Mouse (Mus musculus) adipocyte (in vitro differentiated cells): ENCODE results near the gene Wdr20.
"Not testable (repeated sequence)": the region's sequence is repeated elsewhere in the genome, so short reads cannot be mapped to it uniquely, and the experiment has no call there.

Source experiments
- DNase-seq: peaks from one replicate; pipeline ENCODE4 v3.0.0-alpha.2; 2016; ENCODE audit warnings: low spot score

Wdr20 gene

DNA sequence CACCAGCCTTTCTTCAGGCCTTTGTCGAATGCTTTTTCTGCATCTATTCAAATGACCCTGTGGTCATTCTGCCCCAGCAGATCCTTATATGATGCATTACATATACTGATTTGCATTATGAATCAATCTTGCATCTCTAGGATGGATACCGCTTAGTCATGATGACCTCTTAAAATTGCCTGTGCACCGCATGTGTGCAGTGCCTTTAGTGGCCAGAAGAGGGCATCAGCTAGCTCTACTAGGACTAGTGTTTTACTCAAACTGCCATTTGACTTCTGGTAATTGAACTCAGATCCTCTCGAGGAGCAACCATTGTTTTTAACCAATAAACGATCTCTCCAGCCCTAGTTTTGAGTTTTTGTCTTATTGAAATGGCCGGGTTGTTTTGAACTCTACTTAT lies 24.0 kb upstream of the Wdr20 start:
- DNase-seq, result no peak

DNA sequence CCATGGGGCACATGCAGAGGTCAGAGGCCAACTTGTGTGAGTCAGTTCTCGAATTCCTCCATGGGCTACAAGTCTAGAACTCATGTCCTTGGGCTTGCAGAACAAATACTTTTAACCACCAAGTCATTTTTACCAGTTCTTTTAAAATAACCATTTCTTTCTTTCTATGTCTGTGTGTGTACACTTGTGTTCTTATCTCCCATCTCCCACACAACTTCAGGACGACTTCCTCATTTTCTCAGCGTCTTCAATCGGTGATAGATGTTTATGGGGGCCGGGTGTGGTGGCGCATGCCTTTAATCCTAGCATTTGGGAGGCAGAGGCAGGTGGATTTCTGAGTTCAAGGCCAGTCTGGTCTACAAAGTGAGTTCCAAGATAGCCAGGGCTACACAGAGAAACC lies 23.5 kb upstream of the Wdr20 start:
- no peak for DNase-seq

DNA sequence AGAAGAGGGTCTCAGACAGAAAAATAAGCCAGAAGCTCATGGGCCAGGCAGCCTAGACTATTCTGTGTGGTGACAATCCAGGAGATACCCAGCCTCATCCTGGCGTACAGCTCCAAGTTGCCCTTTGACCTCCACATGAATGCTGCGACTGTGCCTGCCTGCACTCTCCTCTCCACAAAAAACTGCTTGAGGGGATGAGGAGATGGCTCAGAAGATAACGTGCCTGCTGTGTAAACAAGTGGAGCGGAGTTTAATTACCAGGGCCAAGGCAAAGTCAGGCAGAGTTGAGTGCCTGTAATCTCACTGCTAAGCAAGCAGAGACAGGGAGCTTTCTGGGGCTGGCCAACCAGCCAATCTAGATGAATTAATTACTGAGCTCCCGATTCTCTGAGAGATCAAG lies 21.7 kb upstream of the Wdr20 start:
- DNase-seq, result no peak

DNA sequence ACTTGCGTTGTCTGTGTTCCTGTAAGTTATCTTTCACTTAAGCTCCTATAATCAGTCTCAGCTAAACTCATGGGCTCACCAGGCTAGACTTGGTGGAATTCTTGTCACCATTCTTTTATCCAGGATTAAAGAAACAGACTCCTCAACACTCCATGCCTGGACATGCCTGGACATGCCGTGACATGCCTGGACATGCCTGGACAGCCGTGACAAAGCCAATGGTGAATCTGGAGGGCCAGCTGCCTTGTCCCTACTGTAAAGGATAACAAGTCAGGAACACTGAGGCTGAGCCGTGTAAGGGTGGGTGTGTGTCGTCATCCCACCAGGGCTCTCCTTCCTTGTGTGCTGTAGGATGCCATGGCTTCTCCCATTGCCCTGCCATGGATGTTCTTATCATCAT lies 12.7 kb upstream of the Wdr20 start:
- DNase-seq, result no peak

DNA sequence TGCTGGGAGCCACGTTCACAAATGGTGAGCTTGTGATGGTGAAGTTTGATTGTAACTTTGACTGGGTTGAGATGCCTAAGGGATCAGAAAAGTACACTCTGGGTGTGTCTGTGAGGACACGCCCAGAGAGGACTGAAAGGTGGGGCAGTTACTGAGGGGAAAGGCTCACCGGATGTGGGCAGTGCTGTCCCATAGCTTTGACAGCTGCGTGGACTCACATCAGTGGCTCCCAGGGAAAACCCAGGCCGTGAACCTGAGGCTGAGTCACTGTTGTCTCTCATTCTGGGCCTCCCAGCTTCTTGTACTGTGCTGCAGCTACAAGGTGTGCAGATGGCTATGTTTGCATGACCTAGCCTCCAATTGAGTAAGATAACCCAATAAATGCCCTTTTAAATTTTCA lies 12.3 kb upstream of the Wdr20 start:
- no peak for DNase-seq

DNA sequence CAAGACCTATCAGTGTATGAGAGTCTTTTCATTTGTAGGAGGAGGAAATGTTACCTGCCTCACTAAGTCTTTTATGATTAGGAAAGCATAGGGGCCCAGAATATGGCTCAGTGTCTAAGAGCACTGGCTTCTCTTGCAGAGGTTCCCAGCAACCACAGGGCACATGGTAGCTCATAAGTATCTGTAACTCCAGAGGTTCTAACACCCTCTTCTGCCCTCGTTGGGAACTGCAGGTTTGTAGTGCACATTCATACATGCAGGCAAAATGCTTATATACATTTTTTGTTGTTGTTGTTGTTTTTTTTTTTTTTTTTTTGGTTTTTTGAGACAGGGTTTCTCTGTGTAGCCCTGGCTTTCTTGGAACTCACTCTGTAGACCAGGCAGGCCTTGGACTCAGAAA lies 11.3 kb upstream of the Wdr20 start:
- DNase-seq, result no peak

DNA sequence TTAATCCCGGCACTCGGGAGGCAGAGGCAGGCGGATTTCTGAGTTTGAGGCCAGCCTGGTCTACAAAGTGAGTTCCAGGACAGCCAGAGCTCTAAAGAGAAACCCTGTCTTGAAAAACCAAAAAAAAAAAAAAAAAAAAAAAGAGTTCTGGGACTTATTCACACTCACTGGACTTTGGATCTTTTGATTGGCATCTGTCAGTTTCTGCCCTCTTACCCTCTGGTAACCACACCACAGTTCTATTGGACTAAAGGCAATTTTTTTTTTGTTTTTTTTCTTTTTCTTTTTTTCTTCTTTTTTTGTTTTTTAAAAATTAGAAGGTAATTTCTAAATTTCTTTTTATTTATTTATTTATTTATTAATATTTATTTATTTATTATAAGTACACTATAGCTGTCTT lies 4.5 kb upstream of the Wdr20 start:
- not testable (repeated sequence) for DNase-seq

DNA sequence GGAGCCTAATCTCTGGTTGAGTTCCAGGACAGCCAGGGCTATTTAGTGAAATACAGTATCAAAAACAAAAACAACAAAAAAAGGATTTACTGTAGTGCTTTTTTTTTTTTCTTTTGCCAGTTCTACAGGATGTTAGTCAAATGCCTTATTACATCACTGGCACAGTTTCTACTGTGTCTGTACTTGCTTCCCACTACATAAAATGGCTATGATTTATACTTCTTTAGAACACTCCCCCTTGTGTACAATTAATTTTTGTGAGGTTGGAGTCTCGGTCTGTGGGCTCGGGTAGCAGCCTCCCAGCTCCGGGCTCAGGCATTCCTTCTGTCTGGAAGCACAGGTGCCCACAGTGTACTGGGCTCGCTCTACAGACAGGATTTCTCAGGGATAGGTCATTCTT lies 1.1 kb upstream of the Wdr20 start:
- DNase-seq, result peak; percentile 20

DNA sequence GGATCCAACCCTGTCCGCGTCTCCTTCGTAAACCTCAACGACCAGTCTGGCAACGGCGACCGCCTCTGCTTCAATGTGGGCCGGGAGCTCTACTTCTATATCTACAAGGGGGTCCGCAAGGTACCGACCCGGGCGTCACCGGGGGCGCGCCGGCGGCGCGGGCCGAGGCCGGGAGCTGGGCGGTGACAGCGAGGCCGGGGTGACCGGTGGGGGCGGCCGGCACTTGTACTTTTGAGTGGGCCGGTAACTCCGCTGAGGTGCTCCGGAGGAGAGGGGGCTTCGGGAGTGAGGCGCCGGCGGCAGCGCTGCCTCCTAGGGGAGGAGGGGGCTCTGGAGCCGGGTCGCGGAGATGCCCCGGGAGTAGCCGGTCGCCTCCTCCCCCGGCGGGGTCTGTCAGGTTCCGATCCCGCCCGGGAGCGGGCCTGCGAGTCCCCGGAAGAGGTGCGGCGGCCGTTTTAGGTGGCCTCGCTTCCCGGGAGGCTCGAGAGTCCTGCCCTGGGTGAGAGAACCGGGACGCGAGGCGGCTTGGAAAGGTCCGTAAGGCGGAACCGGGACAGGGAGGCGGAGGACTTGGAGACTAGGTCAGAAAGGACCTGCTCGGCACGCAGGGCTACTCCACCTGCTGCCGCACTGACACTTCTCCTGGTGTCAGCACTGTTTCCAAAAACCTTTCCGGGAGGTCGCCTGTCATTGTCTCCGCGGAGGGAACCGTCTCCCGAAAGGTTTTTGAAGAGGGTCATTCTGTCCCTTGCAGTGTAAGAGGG lies 596 bp downstream of the Wdr20 start:
- peak; percentile 29 for DNase-seq

DNA sequence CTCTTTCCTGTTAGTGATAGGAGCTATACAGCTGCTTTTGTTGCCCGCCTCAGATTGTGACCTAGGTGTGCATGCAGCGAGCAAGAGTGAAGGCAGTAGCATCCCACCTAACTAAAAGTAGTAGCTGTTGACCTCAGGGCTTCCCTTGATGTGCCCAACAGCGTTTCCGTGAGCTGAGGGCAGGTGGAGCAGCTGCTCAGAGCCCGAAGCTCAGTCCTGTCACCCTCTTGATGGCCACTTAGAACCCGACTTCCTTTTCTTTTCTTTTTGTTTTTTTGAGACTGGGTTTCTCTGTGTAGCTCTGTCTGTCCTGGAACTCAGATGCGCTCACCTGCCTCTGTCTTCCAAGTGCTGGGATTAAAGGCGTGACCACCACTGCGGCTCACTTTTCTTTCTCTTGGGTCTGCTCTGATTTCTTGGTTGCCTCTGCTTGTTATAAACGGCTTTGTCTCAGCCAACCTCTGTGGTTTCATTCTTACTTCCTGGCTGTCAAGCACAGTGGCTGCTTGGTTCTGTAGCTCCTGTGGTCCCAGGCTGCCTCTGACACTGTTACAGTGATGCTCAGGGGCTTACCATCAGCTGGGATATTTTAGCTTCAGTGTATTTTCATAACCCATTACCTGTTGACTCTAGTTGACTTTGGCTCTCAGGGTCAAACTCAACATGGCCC lies 13.2 kb downstream of the Wdr20 start:
- DNase-seq, result no peak

DNA sequence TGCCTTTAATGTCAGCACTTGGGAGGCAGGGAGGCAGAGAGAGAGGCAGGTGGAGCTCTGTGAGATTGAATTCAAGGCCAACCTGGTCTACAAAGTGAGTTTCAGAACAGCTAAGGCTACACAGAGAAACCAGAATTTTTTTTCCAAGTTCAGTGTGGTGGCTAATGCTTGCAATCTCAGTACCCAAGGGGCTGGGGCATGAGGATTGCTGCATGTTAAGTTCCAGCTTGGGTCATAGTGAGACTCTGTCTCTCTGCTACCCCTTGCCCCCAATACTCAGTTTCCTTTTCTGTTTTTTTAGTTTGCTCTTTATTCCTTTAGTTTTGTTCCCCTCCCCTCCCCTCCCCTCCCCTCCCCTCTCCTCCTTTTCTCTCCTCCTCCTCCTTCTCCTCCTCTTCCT lies 15.0 kb downstream of the Wdr20 start:
- no peak for DNase-seq

DNA sequence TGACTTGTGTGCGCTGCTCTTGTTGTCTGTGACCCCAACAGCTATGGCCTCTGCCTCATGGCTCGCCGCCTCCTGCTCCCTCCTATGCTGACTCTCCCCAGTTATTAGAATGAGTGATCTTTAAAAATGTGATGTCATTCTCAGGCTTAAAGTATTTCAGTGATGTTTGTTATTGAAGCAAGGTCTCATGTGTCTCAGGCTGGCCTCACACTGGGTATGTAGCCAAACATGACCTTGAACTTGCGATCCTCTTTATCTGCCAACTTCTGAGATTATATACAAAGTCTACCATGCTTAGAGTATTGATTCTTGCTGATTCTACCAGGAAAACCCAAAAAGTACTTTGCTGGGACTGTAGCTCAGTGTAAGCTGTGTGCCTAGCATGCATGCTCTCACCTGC lies 16.2 kb downstream of the Wdr20 start:
- DNase-seq, result no peak

DNA sequence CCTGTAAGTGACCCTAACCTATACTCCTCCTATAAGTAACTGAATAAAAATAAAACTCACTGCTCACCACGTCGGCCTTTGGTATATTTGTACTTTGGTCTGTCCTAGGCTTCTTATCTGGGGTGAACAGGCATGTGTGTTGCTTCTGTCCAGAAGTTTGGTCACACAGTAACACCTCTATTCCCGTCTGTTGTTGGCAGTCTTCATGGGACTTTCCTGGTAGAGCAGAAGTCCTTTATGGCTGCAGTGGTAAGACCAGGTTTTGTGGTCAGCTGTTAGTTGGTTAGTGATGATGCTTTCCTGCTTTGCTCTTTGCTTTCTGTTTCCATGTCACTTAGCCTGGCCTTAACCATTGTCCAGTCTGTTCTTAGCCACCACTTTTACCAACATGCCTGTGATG lies 19.4 kb downstream of the Wdr20 start:
- no peak for DNase-seq

DNA sequence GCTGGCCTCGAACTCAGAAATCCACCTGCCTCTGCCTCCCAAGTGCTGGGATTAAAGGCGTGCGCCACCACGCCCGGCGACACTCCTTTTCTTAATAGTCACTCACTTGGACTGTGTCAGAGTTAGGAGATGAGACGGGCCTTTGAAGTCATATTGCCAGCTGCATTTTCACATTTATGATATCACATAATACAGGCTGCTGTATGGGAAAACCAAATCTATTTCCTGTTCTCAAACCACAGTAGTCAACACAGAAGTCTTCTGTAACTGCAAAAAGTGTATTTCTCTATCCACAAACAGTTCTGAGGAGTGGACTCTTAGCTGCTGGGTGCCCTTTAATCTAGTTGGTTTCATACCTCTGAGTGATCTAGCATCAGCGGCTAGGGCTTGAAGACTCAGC lies 21.2 kb downstream of the Wdr20 start:
- DNase-seq, result no peak

DNA sequence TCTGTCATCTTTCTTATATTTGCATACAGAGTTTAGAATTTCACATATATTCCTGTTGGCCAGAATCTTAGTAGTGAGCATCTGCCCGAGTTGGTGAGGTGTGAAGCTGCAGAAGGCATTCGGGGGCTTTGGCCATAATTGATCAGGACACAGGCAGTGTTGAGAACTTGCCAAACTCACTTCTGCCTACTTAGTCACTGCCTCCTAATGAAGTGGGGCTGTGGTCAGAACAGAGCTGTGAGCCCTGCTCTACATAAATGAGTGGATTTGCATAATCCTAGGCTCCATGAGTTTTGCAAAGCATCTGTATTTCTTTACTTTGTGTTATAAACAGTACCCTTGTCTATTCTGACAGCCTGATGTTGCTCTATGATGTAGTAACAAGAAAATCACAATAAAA lies 24.6 kb downstream of the Wdr20 start:
- DNase-seq, result no peak

DNA sequence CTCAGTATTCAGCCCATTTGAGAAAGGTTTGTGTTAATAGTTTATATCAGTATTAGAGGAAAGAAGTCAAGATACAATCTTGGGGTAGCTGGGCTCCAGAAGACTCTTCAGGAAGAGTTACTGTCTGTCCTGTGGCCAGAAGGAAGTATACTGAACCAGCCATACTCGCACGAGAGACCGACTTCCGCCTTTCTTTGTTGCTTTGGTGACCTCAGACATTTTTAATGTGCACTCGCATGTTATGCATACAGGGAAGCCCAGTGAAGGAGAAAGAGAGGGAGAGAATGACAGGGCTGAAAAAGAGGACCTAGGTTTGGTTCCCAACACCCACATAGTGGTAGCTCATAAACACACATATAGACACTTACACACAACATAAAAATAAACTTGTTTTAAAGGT lies 26.8 kb downstream of the Wdr20 start:
- DNase-seq, result no peak

DNA sequence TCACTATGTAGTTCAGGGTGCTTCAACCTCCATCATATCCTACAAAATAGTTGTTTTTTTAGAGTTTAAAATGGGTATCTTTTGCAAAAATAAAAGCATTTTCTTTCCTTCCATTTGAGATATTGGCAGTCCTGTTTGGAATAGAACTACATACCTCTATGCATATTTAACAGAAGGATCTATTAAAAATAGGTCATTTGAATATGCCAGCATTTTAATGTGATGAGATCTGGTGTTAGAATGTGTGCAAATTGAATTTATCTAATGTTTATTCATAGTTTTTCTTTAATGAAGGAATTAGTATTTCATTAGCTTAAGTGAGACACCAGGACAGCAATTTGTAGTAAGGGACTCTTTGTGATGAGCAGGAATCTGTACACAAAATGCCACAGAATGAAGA lies 30.8 kb downstream of the Wdr20 start:
- DNase-seq, result no peak

DNA sequence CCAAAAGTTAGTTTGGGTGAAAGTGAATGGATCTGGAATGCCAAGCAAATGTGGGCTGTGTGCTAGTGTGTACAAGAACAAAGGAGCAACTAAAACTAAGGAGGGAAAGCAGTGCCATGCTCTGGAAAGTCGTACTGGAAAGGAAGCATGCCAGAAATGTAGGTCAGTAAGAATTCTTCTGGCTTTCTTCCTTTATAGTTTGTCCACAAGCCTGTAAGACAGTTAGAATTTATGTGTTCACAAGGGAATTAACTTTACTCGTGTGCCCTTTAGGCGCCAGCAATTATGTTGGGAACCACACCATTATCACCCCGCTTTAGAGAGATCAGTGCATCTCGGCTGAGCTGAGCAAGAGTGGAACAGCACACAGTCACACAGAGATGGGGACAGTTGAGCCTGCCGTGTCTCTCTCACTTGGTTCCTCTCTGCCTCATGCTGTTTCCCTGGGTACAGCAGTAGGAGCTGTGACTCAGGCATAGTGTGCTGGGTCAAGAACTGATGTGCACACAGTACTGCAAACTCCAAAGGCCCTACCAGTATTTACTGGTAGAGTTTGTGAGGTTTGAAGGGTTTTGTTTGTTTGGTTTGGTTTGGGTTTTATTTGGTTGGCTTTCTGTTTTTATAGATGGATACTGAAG lies 32.0 kb downstream of the Wdr20 start:
- peak; percentile 21 for DNase-seq

DNA sequence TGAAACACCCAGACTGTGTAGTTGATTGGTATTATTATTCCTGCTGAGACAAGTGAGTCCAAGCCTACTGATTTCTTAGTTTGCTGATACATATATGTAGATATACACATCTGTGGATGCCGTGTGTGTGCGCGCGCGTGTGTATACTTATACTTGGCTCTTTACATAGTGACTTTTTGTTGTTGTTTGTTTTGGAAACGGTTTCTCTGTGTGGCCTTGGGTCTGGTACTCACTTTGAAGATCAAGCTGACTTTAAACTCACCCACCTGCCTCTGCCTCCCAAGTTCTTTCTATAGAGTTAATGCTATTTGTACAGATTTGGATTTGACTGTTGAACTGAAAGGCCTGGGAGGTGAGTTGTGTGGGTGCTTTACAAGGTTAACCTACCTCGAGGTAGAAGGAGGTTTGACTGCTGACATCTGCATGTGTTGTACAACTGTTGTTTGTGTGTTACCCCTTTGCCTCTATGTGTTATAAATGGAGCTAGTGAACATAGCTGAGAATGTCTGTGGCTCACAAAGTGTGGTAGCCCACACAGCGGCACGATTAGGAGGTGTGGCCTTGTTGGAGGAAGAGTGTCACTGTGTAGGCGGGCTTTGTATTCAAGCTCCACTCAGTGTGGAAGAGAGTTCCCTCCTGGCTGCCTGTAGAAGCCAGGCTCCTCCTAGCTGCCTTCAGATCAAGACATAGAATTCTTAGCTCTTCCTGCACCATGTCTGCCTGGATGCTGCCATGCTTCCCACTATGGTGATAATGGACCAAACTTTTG lies 32.9 kb downstream of the Wdr20 start:
- DNase-seq, result no peak

DNA sequence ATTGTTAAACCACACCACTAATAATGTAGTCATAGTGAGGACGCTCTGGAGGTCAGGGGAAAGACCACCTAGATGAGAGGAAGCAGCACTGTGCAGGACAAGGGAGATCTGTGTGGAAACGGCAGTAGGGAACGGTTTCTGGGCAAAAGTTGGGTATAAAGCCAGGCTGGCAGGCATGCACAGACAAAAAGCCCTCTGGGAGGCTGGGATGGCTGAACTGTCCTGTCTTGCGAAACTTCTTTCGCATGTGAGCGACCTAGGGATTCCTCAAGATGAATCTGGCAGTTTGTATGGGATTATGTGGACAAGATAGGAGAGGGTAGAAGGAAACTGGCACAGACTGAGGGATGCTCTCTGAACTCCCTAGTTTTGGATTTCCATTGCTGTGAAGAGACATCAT lies 34.2 kb downstream of the Wdr20 start:
- DNase-seq, result peak; percentile 53

DNA sequence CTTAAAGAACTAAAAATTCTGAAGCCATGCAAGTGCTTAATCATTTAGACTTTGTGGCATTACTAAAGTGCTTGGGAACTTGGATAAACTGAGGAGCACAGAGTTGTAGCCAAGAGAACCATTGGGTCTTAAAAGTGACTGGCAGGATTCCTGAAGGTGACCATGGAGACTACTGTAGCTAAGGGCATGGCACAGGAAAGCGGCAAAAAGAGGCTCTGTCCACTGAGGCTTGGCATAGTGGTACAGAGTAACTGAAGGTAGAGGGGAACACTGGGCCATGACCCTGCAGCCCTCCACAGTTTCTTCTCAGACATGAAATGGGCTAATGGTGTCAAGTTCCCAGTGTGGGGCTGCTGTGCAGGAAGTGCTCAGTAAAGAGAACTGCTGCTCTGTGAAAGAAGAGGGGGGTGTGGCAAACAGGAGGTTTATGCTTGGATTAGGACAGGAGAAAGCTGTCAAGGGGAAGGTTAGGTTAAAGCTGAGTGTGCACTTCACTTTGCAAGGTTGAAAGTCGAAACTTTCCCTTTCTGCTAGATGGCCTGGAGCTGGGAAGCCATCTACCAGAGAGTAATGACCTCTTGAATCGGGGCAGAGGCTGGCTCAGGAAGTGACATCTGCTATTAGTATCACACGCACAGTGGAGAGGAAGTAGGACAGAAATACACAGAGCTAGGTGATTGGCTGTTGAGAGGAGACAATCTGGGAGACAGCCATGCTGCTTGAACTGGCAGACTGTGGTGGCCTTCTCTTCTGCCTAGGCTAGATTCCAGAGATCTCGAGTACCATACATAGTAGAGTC lies 38.1 kb downstream of the Wdr20 start:
- peak; percentile 68 for DNase-seq

DNA sequence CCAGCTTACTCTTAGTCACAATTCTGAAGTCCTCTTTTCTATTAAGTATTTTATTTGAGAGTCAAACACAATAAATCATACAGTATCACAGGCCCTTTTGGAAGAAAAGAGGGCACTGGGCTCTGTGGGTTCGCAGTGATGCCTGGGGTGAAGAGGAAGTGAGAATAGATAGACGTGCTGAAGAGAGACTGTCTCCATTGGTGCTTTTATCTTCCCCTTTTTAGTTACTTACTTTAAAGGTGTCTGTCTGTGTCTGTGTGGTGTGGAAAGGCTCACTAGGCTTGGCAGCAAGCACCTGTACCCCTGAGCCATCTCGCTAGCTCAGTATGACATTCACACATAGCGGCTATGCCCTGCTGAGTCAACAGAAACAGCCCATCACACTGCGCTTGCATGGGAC lies 40.1 kb downstream of the Wdr20 start:
- DNase-seq, result no peak
